Mouse (Mus musculus) heart, embryonic 12.5 days (tissue): ENCODE results near the gene Clstn2. TPM values are rescaled to one million over a fixed set of nuclear protein-coding genes. Genes with fewer than 3 reads are reported as not detected.

Experiments
- ATAC-seq: fragments of 200-750 bp; cut with Nextera tagmentation; 2 replicates; pipeline ENCODE4 v1.8.0; 2017; ENCODE audit warnings: moderate TSS enrichment, moderate library complexity; ENCODE audit not compliant: insufficient number of reproducible peaks, low FRiP score
- H3K27ac ChIP-seq: fragments of 300-500 bp; sonication (generic); 2 replicates; pipeline ENCODE4 v1.5.1; 2016; ENCODE audit warnings: mild to moderate bottlenecking, moderate library complexity; ENCODE audit not compliant: poor library complexity, severe bottlenecking
- H3K27me3 ChIP-seq: fragments of 300-500 bp; sonication (generic); replicated peaks from 2 replicates; pipeline ENCODE4 v1.6.1; 2016; ENCODE audit warnings: mild to moderate bottlenecking, moderate library complexity
- H3K36me3 ChIP-seq: fragments of 300-500 bp; sonication (generic); 2 replicates; pipeline ENCODE4 v1.6.1; 2016; ENCODE audit warnings: mild to moderate bottlenecking, moderate library complexity
- H3K4me1 ChIP-seq: fragments of 300-500 bp; sonication (generic); replicated peaks from 2 replicates; pipeline ENCODE4 v1.6.1; 2016; ENCODE audit warnings: mild to moderate bottlenecking
- H3K4me2 ChIP-seq: fragments of 300-500 bp; sonication (generic); 2 replicates; pipeline ENCODE4 v1.6.1; 2016; ENCODE audit warnings: mild to moderate bottlenecking, moderate library complexity
- H3K4me3 ChIP-seq: fragments of 300-500 bp; sonication (generic); 2 replicates; pipeline ENCODE4 v1.5.1; 2016; ENCODE audit warnings: mild to moderate bottlenecking
- H3K9ac ChIP-seq: fragments of 300-500 bp; sonication (generic); 2 replicates; pipeline ENCODE4 v1.6.1; 2016; ENCODE audit warnings: mild to moderate bottlenecking, moderate library complexity
- H3K9me3 ChIP-seq: fragments of 300-500 bp; sonication (generic); replicated peaks from 2 replicates; pipeline ENCODE4 v1.6.1; 2016; ENCODE audit warnings: mild to moderate bottlenecking, moderate library complexity
- WGBS: fragments of 180-500 bp; shearing (Covaris S2); methylation state at CpG from one replicate; pipeline ENCODE4 v1.1.7; 2016; 5-methylcytosine and 5-hydroxymethylcytosine counted together
- polyA plus RNA-seq: library from polyadenylated mRNA; unstranded; fragments of >200 nt; fragmentation: Nextera tagmentation; extraction: Ambion mirVana; gene quantifications from 2 replicates; pipeline ENCODE4 v1.2.1, GENCODE M21; 2016

Gene Clstn2
- polyA plus RNA-seq, 1 experiment from 2014 or later = 1.2 TPM

DNA sequence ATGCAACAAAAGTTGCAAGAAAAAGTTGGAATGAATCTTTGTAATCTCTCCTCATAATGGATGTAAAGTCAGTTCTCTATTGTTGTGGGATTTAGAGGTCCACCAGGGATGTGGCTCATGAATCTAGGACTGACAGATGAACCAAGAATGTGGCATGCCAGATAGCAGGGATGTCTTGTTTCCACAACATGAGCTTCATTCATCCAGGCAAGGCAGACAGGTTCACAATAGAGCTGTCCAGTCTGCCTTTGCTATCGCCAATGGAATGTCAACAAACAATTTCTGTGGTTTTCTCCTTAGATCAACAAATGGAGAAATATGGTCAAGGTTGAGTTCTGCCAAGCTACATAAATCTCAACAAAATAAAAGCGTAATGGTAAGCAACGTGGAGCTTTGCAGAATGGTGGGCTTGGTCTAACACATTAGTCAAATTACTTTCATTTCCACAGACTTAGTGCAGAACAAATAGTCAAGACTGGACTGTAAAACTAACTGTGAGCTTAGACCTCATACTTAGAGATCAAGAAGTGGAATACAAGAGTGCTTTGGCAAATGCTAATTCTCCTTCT lies 520.6 kb downstream of the Clstn2 start:
- ATAC-seq = no peak
- no peaks in the 10 kb centered on the region for H3K4me1 ChIP-seq
- no peak overlapping the region for H3K4me3 ChIP-seq
- no peak overlapping the region for H3K9ac ChIP-seq
- 73% methylated on average over 3 of the region's 3 CpGs for WGBS
- H3K27ac ChIP-seq = no peak overlapping the region
- H3K36me3 ChIP-seq = no peaks in the 10 kb centered on the region
- H3K4me2 ChIP-seq = no peak overlapping the region
- H3K9me3 ChIP-seq = no peaks in the 10 kb centered on the region
- no peaks in the 10 kb centered on the region for H3K27me3 ChIP-seq

DNA sequence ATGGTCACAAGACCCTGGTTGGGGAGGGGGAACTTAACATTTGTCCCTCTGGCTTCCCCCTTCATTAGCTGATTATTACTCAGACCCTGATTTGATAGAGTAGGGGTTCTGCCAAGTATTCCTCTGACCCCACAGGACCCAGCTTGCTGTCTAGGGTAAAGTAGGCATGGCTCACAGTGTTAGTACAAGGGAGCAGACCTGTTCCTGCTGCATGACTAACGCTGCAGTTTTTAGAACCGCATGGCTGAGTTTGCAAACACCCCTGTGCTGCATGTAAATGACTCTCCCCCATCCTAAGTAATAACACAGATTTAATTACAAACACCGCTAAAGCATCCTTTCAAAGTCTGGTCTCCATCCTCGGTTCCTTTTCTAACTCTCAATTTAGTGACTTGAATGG lies 531.6 kb downstream of the Clstn2 start:
- H3K9me3 ChIP-seq = no peaks in the 10 kb centered on the region
- H3K27ac ChIP-seq = no peak overlapping the region
- H3K4me2 ChIP-seq = no peak overlapping the region
- ATAC-seq = no peak
- no peaks in the 10 kb centered on the region for H3K27me3 ChIP-seq
- no peaks in the 10 kb centered on the region for H3K4me1 ChIP-seq
- H3K9ac ChIP-seq = no peak overlapping the region
- WGBS = 69% methylated on average over 4 of the region's 4 CpGs
- H3K36me3 ChIP-seq = no peaks in the 10 kb centered on the region
- H3K4me3 ChIP-seq = no peak overlapping the region

DNA sequence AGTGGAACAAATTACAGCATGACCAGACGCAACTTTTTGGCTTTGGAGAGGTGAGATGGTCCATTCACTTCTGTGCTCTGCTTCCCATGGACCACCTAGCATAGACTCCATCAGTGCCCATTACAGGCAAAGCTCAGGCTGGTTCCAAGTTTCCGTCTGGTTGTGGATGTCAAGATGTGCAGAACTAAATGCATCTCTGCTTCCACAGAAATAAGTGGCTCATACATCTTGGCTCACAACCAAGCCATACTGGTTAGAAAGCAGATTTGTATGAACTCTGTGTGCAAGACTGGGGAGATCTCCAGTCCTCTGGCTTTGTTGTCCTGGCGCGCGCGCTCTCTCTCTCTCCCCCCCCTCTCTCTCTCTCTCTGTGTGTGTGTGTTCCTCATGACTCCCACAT lies 537.9 kb downstream of the Clstn2 start:
- Histone ChIP-seq H3K27me3 (no peaks in the 10 kb centered on the region), H3K4me1 (no peaks in the 10 kb centered on the region), H3K4me3 (no peak overlapping the region), H3K36me3 (no peaks in the 10 kb centered on the region), H3K9ac (no peak overlapping the region), H3K9me3 (no peaks in the 10 kb centered on the region), H3K27ac (no peak overlapping the region), H3K4me2 (no peak overlapping the region)
- WGBS = 94% methylated on average over 6 of the region's 6 CpGs
- ATAC-seq = no peak

GRCm38 (mm10) chr9:97491626-97492025 lies 541.4 kb downstream of the Clstn2 start:
- no peak for ATAC-seq
- no peak overlapping the region for H3K4me2 ChIP-seq
- no peak overlapping the region for H3K9ac ChIP-seq
- H3K27me3 ChIP-seq = no peaks in the 10 kb centered on the region
- no peak overlapping the region for H3K27ac ChIP-seq
- H3K4me1 ChIP-seq = no peaks in the 10 kb centered on the region
- whole genome bisulfite sequencing = 89% methylated on average over 2 of the region's 2 CpGs
- no peaks in the 10 kb centered on the region for H3K9me3 ChIP-seq
- H3K36me3 ChIP-seq = no peaks in the 10 kb centered on the region
- no peak overlapping the region for H3K4me3 ChIP-seq

DNA sequence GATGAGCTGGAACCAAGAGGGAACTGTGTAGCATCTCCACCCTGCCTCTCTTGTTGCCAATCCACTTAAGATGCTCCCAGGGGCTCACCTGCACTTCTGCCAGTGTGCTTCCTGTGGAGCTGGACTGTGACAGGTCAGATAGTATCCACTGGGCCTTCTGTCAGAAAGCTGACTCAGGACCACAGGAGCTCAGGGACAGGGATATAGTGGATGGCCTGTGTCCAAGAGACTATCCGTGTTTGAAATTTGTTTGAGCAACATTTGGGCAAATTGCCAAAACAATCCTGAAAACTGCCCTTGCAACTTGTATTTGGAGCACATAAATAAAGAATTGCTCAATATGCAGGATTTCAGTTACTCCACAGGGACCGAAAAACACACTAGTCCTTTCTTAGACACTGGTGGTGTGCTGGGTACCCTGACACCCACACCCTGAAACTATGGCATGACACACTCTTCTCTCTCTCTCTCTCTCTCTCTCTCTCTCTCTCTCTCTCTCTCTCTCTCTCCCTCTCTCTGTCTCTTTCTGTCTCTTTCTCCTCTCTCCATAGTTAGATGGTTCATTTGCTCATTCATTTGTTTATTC lies 542.3 kb downstream of the Clstn2 start:
- H3K4me3 ChIP-seq = no peak overlapping the region
- H3K4me2 ChIP-seq = no peak overlapping the region
- ATAC-seq = no peak
- no peak overlapping the region for H3K27ac ChIP-seq
- no peaks in the 10 kb centered on the region for H3K4me1 ChIP-seq
- H3K27me3 ChIP-seq = no peaks in the 10 kb centered on the region
- no peak overlapping the region for H3K9ac ChIP-seq
- no peaks in the 10 kb centered on the region for H3K9me3 ChIP-seq
- H3K36me3 ChIP-seq = no peaks in the 10 kb centered on the region
- WGBS = 58% methylated on average over 2 of the region's 2 CpGs

DNA sequence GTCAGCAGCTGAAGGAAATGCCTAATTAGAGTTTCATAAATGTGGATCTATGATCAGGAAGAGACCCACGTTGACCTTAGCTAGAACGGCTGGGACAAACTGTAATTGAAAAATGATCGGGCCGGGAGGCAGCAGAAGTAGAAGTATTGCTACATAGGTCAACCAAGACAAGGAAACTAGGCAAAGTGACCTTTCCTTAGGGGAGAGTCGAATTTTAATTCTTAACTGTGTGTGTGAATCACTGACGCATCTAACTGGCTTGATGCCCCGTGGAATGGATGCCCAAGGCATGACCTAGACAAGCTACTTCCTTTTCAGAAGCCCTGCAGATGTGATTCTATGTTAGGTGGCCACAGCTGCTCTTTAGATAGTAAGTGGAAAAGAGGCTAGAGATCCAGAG lies 546.2 kb downstream of the Clstn2 start:
- no peak overlapping the region for H3K4me2 ChIP-seq

DNA sequence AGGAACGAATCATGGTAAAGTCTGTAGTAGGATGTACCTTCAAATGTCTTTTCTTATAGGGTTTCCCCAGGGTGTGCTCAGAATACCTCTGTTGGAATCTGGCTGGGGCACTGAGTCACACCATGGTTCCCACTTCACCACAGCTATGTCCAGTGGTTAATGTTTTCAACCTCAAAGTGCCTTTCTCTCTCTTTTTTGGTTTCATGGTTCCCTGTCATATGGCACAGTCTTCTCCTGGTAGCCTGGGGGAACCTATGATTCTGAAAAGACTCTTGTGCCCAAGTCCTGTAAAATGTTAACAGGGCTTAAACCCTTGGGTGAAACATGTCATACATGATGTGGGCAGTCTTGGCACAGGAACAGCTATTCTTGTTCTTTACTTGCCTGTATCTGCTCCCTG lies 551.8 kb downstream of the Clstn2 start:
- H3K36me3 ChIP-seq = no peaks in the 10 kb centered on the region
- ATAC-seq = no peak
- 0 out of 2 replicates have a peak, but pooled peaks cover 4% of the 10 kb centered on the region for H3K27me3 ChIP-seq
- 68% methylated on average over 1 of the region's 1 CpGs for WGBS
- no peak overlapping the region for H3K27ac ChIP-seq
- H3K9ac ChIP-seq = no peak overlapping the region
- H3K4me3 ChIP-seq = no peak overlapping the region
- H3K4me2 ChIP-seq = no peak overlapping the region
- H3K4me1 ChIP-seq = no peaks in the 10 kb centered on the region
- no peaks in the 10 kb centered on the region for H3K9me3 ChIP-seq

More for the DNA sequence above, 546.2 kb downstream of the Clstn2 start:
- Histone ChIP-seq H3K9ac (no peak overlapping the region), H3K4me3 (no peak overlapping the region), H3K9me3 (no peaks in the 10 kb centered on the region), H3K36me3 (no peaks in the 10 kb centered on the region), H3K4me1 (no peaks in the 10 kb centered on the region), H3K27ac (no peak overlapping the region), H3K27me3 (0 out of 2 replicates have a peak, but pooled peaks cover 4% of the 10 kb centered on the region)
- 82% methylated on average over 7 of the region's 7 CpGs for WGBS
- ATAC-seq = no peak

DNA sequence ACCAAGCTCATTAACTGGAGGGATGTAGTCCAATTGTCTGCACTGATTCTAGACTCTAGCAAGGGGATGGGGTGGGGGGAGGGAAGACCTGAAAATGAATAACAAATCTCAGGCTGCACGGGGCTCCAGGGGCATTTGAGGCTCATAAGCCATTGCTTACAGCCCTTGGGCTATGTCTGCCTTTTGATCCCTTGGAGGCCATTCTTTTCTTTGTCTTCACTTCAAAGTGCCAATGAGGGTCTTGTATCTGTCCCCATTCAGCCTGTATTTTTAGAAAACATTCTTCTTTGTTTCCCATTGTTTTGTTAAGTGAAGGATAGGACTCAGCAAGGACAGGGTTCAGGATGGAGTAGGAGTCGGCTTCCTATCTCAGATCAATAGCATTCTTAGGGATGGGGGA lies 556.0 kb downstream of the Clstn2 start:
- no peaks in the 10 kb centered on the region for H3K36me3 ChIP-seq
- no peaks in the 10 kb centered on the region for H3K27me3 ChIP-seq
- ATAC-seq = no peak
- no peaks in the 10 kb centered on the region for H3K4me1 ChIP-seq
- H3K4me2 ChIP-seq = no peak overlapping the region
- H3K4me3 ChIP-seq = no peak overlapping the region
- no peaks in the 10 kb centered on the region for H3K9me3 ChIP-seq
- 44% methylated on average over 2 of the region's 2 CpGs for WGBS
- H3K9ac ChIP-seq = no peak overlapping the region
- H3K27ac ChIP-seq = no peak overlapping the region

- no peak for ATAC-seq
- no peaks in the 10 kb centered on the region for H3K27me3 ChIP-seq
- H3K4me3 ChIP-seq = no peak overlapping the region
- no peaks in the 10 kb centered on the region for H3K36me3 ChIP-seq
- H3K9me3 ChIP-seq = no peaks in the 10 kb centered on the region
- no peak overlapping the region for H3K27ac ChIP-seq
- 67% methylated on average over 3 of the region's 3 CpGs for WGBS
- no peak overlapping the region for H3K4me2 ChIP-seq
- no peak overlapping the region for H3K9ac ChIP-seq
- H3K4me1 ChIP-seq = no peaks in the 10 kb centered on the region
Measured at GRCm38 (mm10) chr9:97476456-97476855, 556.5 kb downstream of the Clstn2 start.

- H3K9me3 ChIP-seq = no peaks in the 10 kb centered on the region
- ATAC-seq = no peak
- H3K36me3 ChIP-seq = no peaks in the 10 kb centered on the region
- no peak overlapping the region for H3K4me3 ChIP-seq
- no peak overlapping the region for H3K4me2 ChIP-seq
- H3K27me3 ChIP-seq = no peaks in the 10 kb centered on the region
- WGBS = 86% methylated on average over 6 of the region's 6 CpGs
- H3K27ac ChIP-seq = no peak overlapping the region
- H3K4me1 ChIP-seq = no peaks in the 10 kb centered on the region
- H3K9ac ChIP-seq = no peak overlapping the region
Measured at GRCm38 (mm10) chr9:97474896-97475295, 558.1 kb downstream of the Clstn2 start.

- Histone ChIP-seq H3K4me3 (no peak overlapping the region), H3K27ac (no peak overlapping the region), H3K4me2 (no peak overlapping the region), H3K9ac (no peak overlapping the region), H3K9me3 (no peaks in the 10 kb centered on the region), H3K27me3 (no peaks in the 10 kb centered on the region), H3K4me1 (no peaks in the 10 kb centered on the region), H3K36me3 (no peaks in the 10 kb centered on the region)
- ATAC-seq = no peak
- WGBS = 78% methylated on average over 7 of the region's 7 CpGs
Measured at GRCm38 (mm10) chr9:97471014-97471591, 561.9 kb downstream of the Clstn2 start.

DNA sequence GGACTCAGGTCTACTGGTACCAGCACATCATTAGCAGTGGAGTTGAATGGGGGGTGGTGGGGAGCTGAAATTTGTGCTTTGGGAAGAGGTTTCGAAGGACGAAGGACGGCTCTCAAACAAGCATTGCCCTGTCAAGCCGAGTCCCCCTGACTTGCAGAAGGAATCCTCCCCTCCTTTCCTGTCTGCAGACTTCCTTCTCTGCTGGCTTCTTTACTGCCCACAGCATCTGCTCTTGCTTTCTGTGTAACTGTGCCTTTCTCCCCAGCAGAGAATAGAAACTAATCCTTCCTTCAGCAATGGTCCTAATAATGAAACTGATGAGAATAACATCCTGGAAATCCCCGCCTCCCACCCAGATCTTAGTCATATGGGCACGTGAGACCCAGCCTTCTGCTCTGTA lies 572.5 kb downstream of the Clstn2 start:
- Histone ChIP-seq H3K27me3 (peaks cover 5% of the 10 kb centered on the region; the same call in 1 of the 2 replicates), H3K4me1 (no peaks in the 10 kb centered on the region), H3K4me3 (no peak overlapping the region), H3K9me3 (no peaks in the 10 kb centered on the region), H3K9ac (no peak overlapping the region), H3K27ac (no peak overlapping the region), H3K36me3 (no peaks in the 10 kb centered on the region), H3K4me2 (no peak overlapping the region)
- WGBS = 71% methylated on average over 6 of the region's 6 CpGs
- ATAC-seq = no peak
